Mouse (Mus musculus) brain, embryonic 14.5 days (tissue): ENCODE results near the gene Ankfn1. TPM values are rescaled to one million over a fixed set of nuclear protein-coding genes. Genes with fewer than 3 reads are reported as not detected.
A peak's percentile ranks its signal among the peaks of the same experiment; 100 is the strongest.

Experiments
- DNase-seq: peaks from one replicate; pipeline ENCODE4 v3.0.0-alpha.2; 2011; ENCODE audit warnings: low read depth
- CTCF ChIP-seq: fragments of 200-500 bp; IDR thresholded peaks from 2 replicates; pipeline ENCODE4 v1.5.1; 2012; ENCODE audit warnings: inconsistent platforms, mild to moderate bottlenecking, moderate library complexity, borderline replicate concordance; ENCODE audit not compliant: insufficient read depth, insufficient read length; ENCODE audit errors: extremely low read depth
- POLR2A ChIP-seq: fragments of 200-500 bp; IDR thresholded peaks from 2 replicates; pipeline ENCODE4 v1.6.1; 2012; ENCODE audit warnings: mild to moderate bottlenecking, inconsistent platforms, borderline replicate concordance; ENCODE audit not compliant: poor library complexity, insufficient read depth, insufficient read length, severe bottlenecking; ENCODE audit errors: extremely low read depth
- polyA plus RNA-seq: library from polyadenylated mRNA; depleted of rRNA; stranded (reverse); fragments of >200 nt; gene quantifications from 2 replicates; pipeline ENCODE4 v1.2.3, GENCODE M21; 2012

Gene Ankfn1
- polyA plus RNA-seq, 1 experiment: 6.5 TPM

GRCm38 (mm10) chr11:89546164-89546563 is 231.3 kb downstream of the Ankfn1 start:
- no peak for TF ChIP-seq POLR2A
- peak; percentile 55; the same call in 1 of the 2 replicates for TF ChIP-seq CTCF
- peak; percentile 84 for DNase-seq

DNA sequence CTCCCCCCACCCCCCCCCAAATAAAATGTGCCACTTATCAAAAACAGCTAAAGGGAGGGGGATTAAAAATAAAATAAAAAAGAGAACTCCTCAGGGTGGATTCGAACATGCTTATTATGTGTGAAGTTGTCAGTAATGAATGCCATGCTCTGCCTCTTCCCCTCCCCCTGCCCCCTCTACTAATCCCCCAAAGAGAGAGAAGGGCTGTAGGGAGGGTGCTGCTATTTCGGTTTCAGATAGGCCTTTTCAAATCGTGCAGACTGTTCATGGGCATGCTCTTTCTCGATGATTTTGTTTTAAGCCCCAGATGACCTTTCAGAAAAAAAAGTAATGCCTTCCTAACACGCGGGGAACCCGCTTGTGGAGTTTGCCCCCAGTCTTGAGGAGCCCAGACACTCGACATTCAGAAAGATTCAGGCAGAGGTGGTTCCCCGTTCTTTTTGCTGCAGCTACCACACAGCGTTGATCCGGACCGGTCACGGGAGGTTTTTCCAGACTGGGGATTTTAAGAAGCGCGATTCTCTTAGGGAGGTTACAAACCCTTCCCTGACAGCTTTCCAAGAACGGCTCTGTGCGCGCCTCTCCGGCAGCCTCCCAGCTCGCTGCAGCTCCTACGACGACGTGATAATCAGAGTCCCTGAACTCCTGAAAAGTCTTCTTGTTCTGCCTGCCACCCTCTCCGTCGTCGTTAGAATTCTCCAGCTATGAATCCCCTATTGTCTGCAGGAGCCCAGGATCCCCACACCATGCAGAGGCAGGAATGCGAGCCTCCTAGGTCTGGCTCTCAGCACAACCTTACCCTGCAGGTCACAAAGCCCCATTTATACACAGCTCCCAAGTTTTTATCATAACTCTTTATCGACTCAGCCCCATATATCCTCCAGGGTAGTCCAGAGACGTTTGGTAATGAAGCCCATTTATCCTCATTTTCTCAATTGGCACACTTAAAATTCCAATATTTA is 232.3 kb downstream of the Ankfn1 start:
- DNase-seq: peak; percentile 77
- TF ChIP-seq CTCF: no peak

DNA sequence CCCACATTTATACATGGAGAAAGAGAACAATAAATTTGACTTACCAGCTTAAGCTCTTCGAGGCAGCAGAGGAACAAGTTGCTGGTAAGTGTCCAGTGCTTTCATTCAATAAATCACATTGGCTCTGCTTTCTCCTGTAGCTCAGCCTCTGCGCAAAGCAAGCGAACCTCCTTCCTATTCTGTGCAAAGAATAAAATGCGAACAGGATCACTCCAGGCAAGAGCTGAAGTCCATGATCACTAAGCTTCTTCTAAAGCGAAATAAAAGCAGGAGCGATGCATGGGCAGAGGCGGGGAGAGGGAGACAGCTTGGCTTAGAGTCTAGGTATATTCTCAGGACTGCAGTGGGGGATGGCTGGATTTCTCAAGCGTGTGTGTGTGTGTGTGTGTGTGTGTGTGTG is 239.1 kb downstream of the Ankfn1 start:
- TF ChIP-seq CTCF (no peak), POLR2A (no peak)
- peak; percentile 43 for DNase-seq

DNA sequence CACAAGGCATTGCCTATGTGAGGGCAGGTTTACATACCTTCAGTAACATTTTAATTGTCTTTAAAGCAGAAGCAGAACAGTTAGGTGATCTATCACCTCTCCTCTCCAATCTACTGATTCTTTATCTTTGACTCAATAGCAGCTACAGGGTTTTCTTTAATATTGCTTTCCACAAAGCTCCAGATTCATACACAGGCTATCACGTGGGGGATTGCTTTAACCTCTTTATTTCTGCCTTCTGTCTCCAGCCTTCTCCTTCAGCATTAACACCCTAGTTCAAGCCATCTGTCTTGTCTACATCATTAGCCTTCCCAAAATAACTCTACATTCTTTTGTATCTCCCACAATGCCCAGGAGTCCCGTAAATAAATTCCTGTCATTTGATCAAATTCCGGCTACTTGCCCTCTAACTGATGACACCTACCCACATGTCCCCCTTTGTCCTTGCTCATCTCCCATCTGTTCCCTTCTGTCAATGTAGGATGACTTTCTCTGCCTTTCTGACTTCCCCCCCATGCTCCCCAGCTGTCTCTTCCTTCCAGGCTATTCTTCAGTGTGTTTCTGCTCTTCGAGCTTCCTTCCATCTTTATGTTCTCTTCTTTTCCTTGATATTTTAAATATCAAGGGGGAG is 249.5 kb downstream of the Ankfn1 start:
- TF ChIP-seq POLR2A (no peak), CTCF (no peak)
- no peak for DNase-seq

- peak; percentile 55 for DNase-seq
These were observed 262.0 kb downstream of the Ankfn1 start for GRCm38 (mm10) chr11:89515501-89515901.

DNA sequence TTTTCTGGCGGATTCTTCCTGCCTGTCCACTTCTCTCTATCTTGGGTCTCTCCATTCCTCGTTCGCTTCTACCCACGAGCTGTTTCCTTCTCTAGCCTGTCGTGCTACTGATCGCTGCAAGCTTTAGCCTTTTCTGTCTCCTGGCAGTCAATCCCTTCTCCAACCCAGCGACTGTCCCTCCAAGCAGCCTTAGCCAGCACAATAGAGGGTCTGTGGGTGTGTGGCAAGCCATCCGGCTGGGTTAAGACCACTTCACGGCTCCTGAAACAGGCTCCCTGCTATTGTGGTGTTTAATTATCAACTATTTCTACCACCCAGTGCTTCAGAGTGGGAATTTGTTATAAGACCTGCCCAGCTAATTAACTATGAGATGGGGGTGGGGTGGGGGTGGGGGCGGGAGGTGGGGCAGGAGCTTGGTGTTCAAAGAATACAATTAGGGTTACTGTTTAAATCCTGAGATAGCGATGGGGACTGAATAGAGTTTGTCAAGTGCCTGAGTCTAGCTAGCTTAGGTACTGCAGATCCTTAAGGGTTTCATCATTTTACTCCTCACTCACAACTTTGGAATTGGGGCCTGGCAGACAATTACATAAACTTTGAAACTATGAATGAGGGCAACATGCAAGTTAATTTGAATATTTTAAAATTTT is 268.7 kb downstream of the Ankfn1 start:
- DNase-seq: peak; percentile 79
- TF ChIP-seq POLR2A: no peak
- no peak for TF ChIP-seq CTCF

More at GRCm38 (mm10) chr11:89515501-89515901, 262.0 kb downstream of the Ankfn1 start:
- TF ChIP-seq CTCF (no peak), POLR2A (no peak)

DNA sequence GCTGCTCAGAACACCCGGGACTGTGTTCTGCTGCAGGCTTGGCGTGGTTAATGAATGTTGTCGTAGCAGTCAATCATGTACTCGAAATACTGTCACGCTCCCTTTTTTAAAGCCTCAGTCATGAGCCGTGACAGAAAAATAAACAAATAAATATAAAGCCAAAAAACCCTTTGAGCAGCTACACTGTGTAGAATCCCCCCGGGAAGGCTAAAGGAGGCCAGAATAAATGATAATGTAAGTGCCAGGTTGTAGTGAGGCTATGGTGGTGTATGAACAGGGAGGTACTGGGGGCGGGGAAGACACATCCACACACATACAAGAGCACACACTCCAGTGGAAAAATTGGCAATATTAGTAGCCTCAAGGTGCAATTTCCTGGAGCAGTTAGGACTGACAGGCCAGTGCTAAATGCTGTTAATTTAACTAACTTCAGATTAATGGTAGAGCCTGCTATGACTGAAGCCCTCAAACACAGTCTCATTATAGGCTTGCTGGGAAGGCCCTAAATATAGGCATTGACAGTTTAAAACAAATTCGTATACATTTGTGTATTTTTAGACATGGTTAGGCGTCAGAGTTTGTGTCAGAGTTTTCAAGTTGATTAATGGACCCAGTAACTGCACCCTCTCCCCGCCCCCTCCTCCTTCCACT is 270.7 kb downstream of the Ankfn1 start:
- peak; percentile 73 for DNase-seq
- TF ChIP-seq POLR2A: no peak
- TF ChIP-seq CTCF: no peak

GRCm38 (mm10) chr11:89505046-89505445 is 272.4 kb downstream of the Ankfn1 start:
- DNase-seq: no peak
- TF ChIP-seq CTCF: no peak
- no peak for TF ChIP-seq POLR2A

- peak; percentile 69 for DNase-seq
- TF ChIP-seq CTCF (no peak), POLR2A (no peak)
These were observed 275.7 kb downstream of the Ankfn1 start for GRCm38 (mm10) chr11:89501796-89502195.

- DNase-seq: peak; percentile 27
These were observed 276.5 kb downstream of the Ankfn1 start for GRCm38 (mm10) chr11:89500961-89501360.

DNA sequence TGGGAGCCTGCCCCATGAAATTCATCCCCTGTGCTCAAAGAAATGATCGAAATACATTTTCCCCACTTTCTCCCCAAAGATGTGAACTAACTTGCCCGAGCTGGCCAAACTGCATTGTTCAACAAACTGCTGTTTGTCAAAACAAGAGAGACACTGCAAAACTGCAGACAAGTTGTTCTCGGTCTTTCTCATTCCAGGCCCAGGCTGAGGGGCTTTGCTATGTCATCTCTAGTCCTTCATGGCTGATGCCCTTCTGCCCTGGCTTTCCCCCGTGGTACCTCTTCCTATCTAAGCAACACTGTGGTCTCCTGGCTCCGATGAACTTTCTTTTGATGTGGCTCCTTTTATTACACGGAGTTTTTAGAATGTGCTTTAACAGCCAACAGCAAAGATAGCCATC is 296.4 kb downstream of the Ankfn1 start:
- DNase-seq: no peak
- no peak for TF ChIP-seq CTCF

More at GRCm38 (mm10) chr11:89500961-89501360, 276.5 kb downstream of the Ankfn1 start:
- no peak for TF ChIP-seq POLR2A
- TF ChIP-seq CTCF: no peak
